Mouse (Mus musculus) hindbrain, embryonic 14.5 days (tissue): ENCODE data around the gene Acads. TPM values are rescaled to one million over a fixed set of nuclear protein-coding genes. Genes with fewer than 3 reads are reported as not detected.
"Not testable (repeated sequence)": the region's sequence is repeated elsewhere in the genome, so short reads cannot be mapped to it uniquely, and the experiment has no call there.

Experiments used
- ATAC-seq: fragments of 200-750 bp; cut with Nextera tagmentation; 2 replicates; pipeline ENCODE4 v1.8.0; 2017; ENCODE audit warnings: moderate number of reproducible peaks, mild to moderate bottlenecking, moderate TSS enrichment, moderate library complexity; ENCODE audit not compliant: low FRiP score
- DNase-seq: peaks from one replicate; pipeline ENCODE4 v3.0.0-alpha.2; 2015; ENCODE audit warnings: low spot score
- H3K27ac ChIP-seq: fragments of 300-500 bp; sonication (generic); 2 replicates; pipeline ENCODE4 v1.5.1; 2014; ENCODE audit warnings: mild to moderate bottlenecking, moderate library complexity
- H3K27me3 ChIP-seq: fragments of 300-500 bp; sonication (generic); 2 replicates; pipeline ENCODE4 v1.6.1; 2014; ENCODE audit warnings: mild to moderate bottlenecking, low read length, mixed read lengths; ENCODE audit not compliant: control insufficient read depth, insufficient read depth
- H3K36me3 ChIP-seq: fragments of 300-500 bp; sonication (generic); replicated peaks from 2 replicates; pipeline ENCODE4 v1.6.1; 2014; ENCODE audit not compliant: control insufficient read depth, insufficient read depth
- H3K4me1 ChIP-seq: fragments of 300-500 bp; sonication (generic); replicated peaks from 2 replicates; pipeline ENCODE4 v1.6.1; 2014; ENCODE audit warnings: antibody characterized with exemption, low read length, mixed read lengths; ENCODE audit not compliant: control insufficient read depth, insufficient read depth
- H3K4me2 ChIP-seq: fragments of 300-500 bp; sonication (generic); replicated peaks from 2 replicates; pipeline ENCODE4 v1.6.1; 2014; ENCODE audit warnings: mild to moderate bottlenecking, moderate library complexity
- H3K4me3 ChIP-seq: fragments of 300-500 bp; sonication (generic); replicated peaks from 2 replicates; pipeline ENCODE4 v1.5.1; 2014; ENCODE audit warnings: mild to moderate bottlenecking, low read length
- H3K9ac ChIP-seq: fragments of 300-500 bp; sonication (generic); 2 replicates; pipeline ENCODE4 v1.6.1; 2014
- H3K9me3 ChIP-seq: fragments of 300-500 bp; sonication (generic); 2 replicates; pipeline ENCODE4 v1.6.1; 2016; ENCODE audit warnings: low read length; ENCODE audit not compliant: control insufficient read depth
- WGBS: fragments of 180-500 bp; shearing (Covaris S2); extraction: QIAGEN DNeasy Blood & Tissue Kit; methylation state at CpG from one replicate; pipeline ENCODE4 v1.1.7; 2014; 5-methylcytosine and 5-hydroxymethylcytosine counted together
- polyA plus RNA-seq: library from polyadenylated mRNA; unstranded; fragments of >200 nt; fragmentation: Nextera tagmentation; extraction: Ambion mirVana; gene quantifications from 2 replicates; pipeline ENCODE4 v1.2.1, GENCODE M21; 2014

Acads gene
- polyA plus RNA-seq, 1 experiment from 2014 or later: 12.5 TPM

DNA sequence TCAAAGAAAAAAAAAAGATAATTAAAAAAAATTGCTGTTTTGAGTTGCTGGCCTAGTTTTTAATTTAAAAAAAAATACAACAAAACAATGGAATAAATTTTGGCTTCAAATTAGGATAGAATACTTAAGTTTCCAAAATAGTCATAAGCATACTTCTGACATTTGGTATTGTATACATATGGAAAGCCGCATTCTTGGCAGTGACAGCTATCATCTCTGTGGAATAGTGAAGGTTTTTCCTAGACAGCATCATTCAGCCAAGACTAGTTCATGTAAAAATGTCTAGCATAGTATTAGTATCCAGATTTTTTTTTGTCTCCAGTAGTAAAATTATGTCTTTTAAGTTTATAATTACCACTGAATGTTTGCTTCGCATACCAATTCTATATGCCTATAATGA lies 33.5 kb downstream of the Acads start:
- 95% methylated on average over 2 of the region's 2 CpGs for WGBS
- H3K9ac ChIP-seq: no peak overlapping the region
- H3K27me3 ChIP-seq: no peaks in the 10 kb centered on the region
- no peak overlapping the region for H3K4me2 ChIP-seq
- no peaks in the 10 kb centered on the region for H3K4me1 ChIP-seq
- DNase-seq (no peak), ATAC-seq (no peak)
- H3K9me3 ChIP-seq: no peaks in the 10 kb centered on the region
- peaks cover 83% of the 10 kb centered on the region for H3K36me3 ChIP-seq
- no peak overlapping the region for H3K27ac ChIP-seq
- H3K4me3 ChIP-seq: no peak overlapping the region

GRCm38 (mm10) chr5:115083492-115083891 lies 35.7 kb downstream of the Acads start:
- DNase-seq: no peak
- Histone ChIP-seq H3K4me3 (no peak overlapping the region), H3K9ac (no peak overlapping the region), H3K4me2 (no peak overlapping the region), H3K9me3 (no peaks in the 10 kb centered on the region), H3K27me3 (no peaks in the 10 kb centered on the region), H3K4me1 (no peaks in the 10 kb centered on the region), H3K36me3 (peaks cover 61% of the 10 kb centered on the region), H3K27ac (no peak overlapping the region)
- ATAC-seq: no peak
- 94% methylated on average over 6 of the region's 6 CpGs for WGBS

GRCm38 (mm10) chr5:115081636-115082035 lies 37.5 kb downstream of the Acads start:
- no peaks in the 10 kb centered on the region for H3K4me1 ChIP-seq
- DNase-seq: no peak
- peaks cover 43% of the 10 kb centered on the region for H3K36me3 ChIP-seq
- H3K27ac ChIP-seq: no peak overlapping the region
- H3K9me3 ChIP-seq: no peaks in the 10 kb centered on the region
- no peak for ATAC-seq
- no peak overlapping the region for H3K4me3 ChIP-seq
- H3K27me3 ChIP-seq: no peaks in the 10 kb centered on the region
- no peak overlapping the region for H3K4me2 ChIP-seq
- 89% methylated on average over 5 of the region's 5 CpGs for WGBS
- H3K9ac ChIP-seq: no peak overlapping the region

- Histone ChIP-seq H3K4me2 (no peak overlapping the region), H3K9me3 (no peaks in the 10 kb centered on the region), H3K4me1 (no peaks in the 10 kb centered on the region), H3K4me3 (no peak overlapping the region), H3K9ac (no peak overlapping the region), H3K27ac (no peak overlapping the region), H3K27me3 (no peaks in the 10 kb centered on the region), H3K36me3 (peaks cover 15% of the 10 kb centered on the region)
- WGBS: 58% methylated on average over 5 of the region's 5 CpGs
- ATAC-seq: no peak
- DNase-seq: peak; percentile 67
Measured at GRCm38 (mm10) chr5:115076144-115076901, 42.8 kb downstream of the Acads start.

- no peak for DNase-seq
- no peak overlapping the region for H3K9ac ChIP-seq
- WGBS: 93% methylated on average over 4 of the region's 4 CpGs
- peaks cover 15% of the 10 kb centered on the region for H3K36me3 ChIP-seq
- no peak for ATAC-seq
- H3K4me3 ChIP-seq: no peak overlapping the region
- H3K27me3 ChIP-seq: no peaks in the 10 kb centered on the region
- no peaks in the 10 kb centered on the region for H3K9me3 ChIP-seq
- no peak overlapping the region for H3K4me2 ChIP-seq
- H3K27ac ChIP-seq: no peak overlapping the region
- H3K4me1 ChIP-seq: no peaks in the 10 kb centered on the region
Measured at GRCm38 (mm10) chr5:115074749-115075148, 44.4 kb downstream of the Acads start.

- H3K4me2 ChIP-seq, H3K9me3 ChIP-seq, DNase-seq, H3K27ac ChIP-seq, H3K4me3 ChIP-seq, ATAC-seq, H3K9ac ChIP-seq, H3K4me1 ChIP-seq, H3K27me3 ChIP-seq: not testable (repeated sequence)
- 75% methylated on average over 8 of the region's 8 CpGs for WGBS
- H3K36me3 ChIP-seq: peaks cover 15% of the 10 kb centered on the region
Measured at GRCm38 (mm10) chr5:115073306-115073705, 45.8 kb downstream of the Acads start.

- peaks cover 15% of the 10 kb centered on the region for H3K36me3 ChIP-seq
- H3K4me3 ChIP-seq: no peak overlapping the region
- no peaks in the 10 kb centered on the region for H3K4me1 ChIP-seq
- H3K27me3 ChIP-seq: no peaks in the 10 kb centered on the region
- DNase-seq (no peak), ATAC-seq (no peak)
- 92% methylated on average over 7 of the region's 7 CpGs for WGBS
- H3K27ac ChIP-seq: no peak overlapping the region
- H3K4me2 ChIP-seq: no peak overlapping the region
- no peaks in the 10 kb centered on the region for H3K9me3 ChIP-seq
- H3K9ac ChIP-seq: no peak overlapping the region
Measured at GRCm38 (mm10) chr5:115072143-115072542, 47.0 kb downstream of the Acads start.

DNA sequence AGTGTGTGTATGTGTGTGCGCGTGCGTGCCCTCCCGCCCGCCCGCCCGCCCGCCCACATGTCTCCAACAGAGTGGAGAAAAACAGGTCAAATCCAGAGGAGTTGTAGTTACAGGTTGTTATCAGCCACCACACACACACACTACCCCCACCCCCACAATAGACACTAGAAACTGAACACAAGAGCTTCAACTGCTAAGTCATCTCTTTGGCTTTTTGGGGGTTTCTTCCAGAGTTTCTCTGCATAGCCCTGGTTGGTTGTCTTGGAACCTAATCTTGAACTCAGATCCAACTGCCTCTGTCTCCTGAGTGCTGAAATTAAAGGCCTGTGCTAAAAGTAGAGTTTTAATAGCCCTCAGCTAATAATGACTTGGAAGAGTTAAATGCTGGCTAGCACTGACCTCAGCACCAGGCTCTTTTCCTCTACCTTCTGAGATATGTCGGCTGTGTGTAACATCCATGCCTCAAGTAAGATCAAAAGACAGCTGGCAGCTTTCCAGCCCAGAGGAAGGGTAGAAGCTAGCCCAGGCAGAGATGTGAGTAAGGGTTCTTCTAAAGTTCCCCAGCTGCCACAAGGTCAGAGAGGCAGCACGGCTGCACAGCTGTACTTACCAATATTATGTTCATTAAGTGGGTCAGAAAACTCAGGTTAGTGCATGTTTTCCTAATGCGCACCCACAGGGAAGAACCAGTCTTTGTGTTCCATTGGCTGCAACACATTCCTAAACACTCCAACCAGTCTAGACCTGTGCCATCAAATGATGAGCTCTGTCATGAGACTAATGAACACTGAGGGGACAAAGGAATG lies 47.8 kb downstream of the Acads start:
- Histone ChIP-seq H3K4me3 (no peak overlapping the region), H3K27me3 (no peaks in the 10 kb centered on the region), H3K36me3 (peaks cover 15% of the 10 kb centered on the region), H3K27ac (no peak overlapping the region), H3K9ac (no peak overlapping the region), H3K4me2 (no peak overlapping the region), H3K9me3 (no peaks in the 10 kb centered on the region), H3K4me1 (no peaks in the 10 kb centered on the region)
- ATAC-seq: no peak
- DNase-seq: no peak
- 90% methylated on average over 11 of the region's 11 CpGs for WGBS

DNA sequence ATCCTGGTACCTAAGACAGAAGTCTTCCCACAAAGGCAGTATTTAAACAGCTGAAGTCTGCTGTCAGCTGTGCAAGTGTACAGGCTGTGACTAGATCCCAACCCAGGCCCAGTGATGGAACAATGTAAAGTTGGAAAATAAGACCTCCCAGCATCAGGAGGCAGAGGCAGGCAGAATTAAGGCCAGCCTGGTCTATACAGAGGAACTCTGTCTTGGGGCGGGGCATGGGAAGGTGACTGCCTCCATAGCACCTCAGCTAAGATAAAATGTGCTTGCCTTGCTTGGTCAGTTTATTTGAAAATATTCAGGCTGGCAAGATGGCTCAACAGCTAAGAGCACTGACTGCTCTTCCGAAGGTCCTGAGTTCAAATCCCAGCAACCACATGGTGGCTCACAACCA lies 48.7 kb downstream of the Acads start:
- Histone ChIP-seq H3K9me3 (no peaks in the 10 kb centered on the region), H3K4me3 (no peak overlapping the region), H3K4me2 (no peak overlapping the region), H3K4me1 (no peaks in the 10 kb centered on the region), H3K36me3 (peaks cover 8% of the 10 kb centered on the region), H3K27ac (no peak overlapping the region), H3K27me3 (no peaks in the 10 kb centered on the region), H3K9ac (no peak overlapping the region)
- DNase-seq (no peak), ATAC-seq (no peak)
- 98% methylated on average over 2 of the region's 2 CpGs for WGBS
